Mouse (Mus musculus): ENCODE data around the gene Zfp985. TPM values are rescaled to one million over a fixed set of nuclear protein-coding genes. Genes with fewer than 3 reads are reported as not detected.
"Not testable (repeated sequence)": the region's sequence is repeated elsewhere in the genome, so short reads cannot be mapped to it uniquely, and the experiment has no call there.

Gene Zfp985
- total RNA-seq, 2 experiments from 2014 or later, result not detected

- no peak for DNase-seq
These were observed 52.4 kb downstream of the Zfp985 start for GRCm38 (mm10) chr4:147605521-147605920.

GRCm38 (mm10) chr4:147606511-147606910, 53.4 kb downstream of the Zfp985 start:
- not testable (repeated sequence) for DNase-seq

- not testable (repeated sequence) for DNase-seq
These were observed 80.8 kb downstream of the Zfp985 start for GRCm38 (mm10) chr4:147633818-147634262.

Other genes with a start within 250 kb of the Zfp985 start
- not detected for gene Zfp988, start 247.6 kb upstream of the Zfp985 start, total RNA-seq (2021)
- under 1 TPM in 1 of 2 experiments, not detected in 1; 0.47 TPM for gene Zfp978, start 192.0 kb upstream of the Zfp985 start, total RNA-seq (2021)
- 1 to 10 TPM; 4.9 to 5.1 TPM for gene Zfp982, start 60.9 kb upstream of the Zfp985 start, total RNA-seq (2021)
- gene Gm16503, start 13.1 kb upstream of the Zfp985 start, total RNA-seq (2021), result under 1 TPM; 0.16 to 0.47 TPM
- 1 to 10 TPM; 1.2 to 1.7 TPM for gene Zfp979, start 89.2 kb downstream of the Zfp985 start, total RNA-seq (2021)
- gene Zfp534, start 149.3 kb downstream of the Zfp985 start, total RNA-seq (2021), result not detected

Data from gastrocnemius, postnatal 10 days (tissue).